Mouse (Mus musculus) ZHBTc4 (cell line): ENCODE measurements around the gene Mrps18a.

ENCODE experiments used
- DNase-seq: peaks from one replicate; pipeline ENCODE4 v3.0.0-alpha.2; 2011; ENCODE audit warnings: low read depth, low spot score

The Mrps18a gene

GRCm38 (mm10) chr17:46110402-46111289, at the start of gene Mrps18a:
TSS of gene Mrps18a (plus strand) at chr17:46110986.
- DNase-seq = peak; percentile 88

- no peak for DNase-seq
Measured at GRCm38 (mm10) chr17:46063283-46063973, 47.4 kb upstream of the Mrps18a start.

GRCm38 (mm10) chr17:46063974-46064312, 46.8 kb upstream of the Mrps18a start:
- no peak for DNase-seq

GRCm38 (mm10) chr17:46070046-46070445, 40.7 kb upstream of the Mrps18a start:
- no peak for DNase-seq

- no peak for DNase-seq
Measured at GRCm38 (mm10) chr17:46071531-46071930, 39.3 kb upstream of the Mrps18a start.

GRCm38 (mm10) chr17:46073730-46074301, 37.0 kb upstream of the Mrps18a start:
- DNase-seq = peak; percentile 95

GRCm38 (mm10) chr17:46074398-46075115, 36.2 kb upstream of the Mrps18a start:
- no peak for DNase-seq

GRCm38 (mm10) chr17:46075116-46075485, 35.7 kb upstream of the Mrps18a start:
- DNase-seq = peak; percentile 64

- DNase-seq = peak; percentile 29
Measured at GRCm38 (mm10) chr17:46075551-46076259, 35.1 kb upstream of the Mrps18a start.

GRCm38 (mm10) chr17:46076260-46076551, 34.6 kb upstream of the Mrps18a start:
- no peak for DNase-seq

GRCm38 (mm10) chr17:46077921-46078534, 32.8 kb upstream of the Mrps18a start:
- no peak for DNase-seq

- peak; percentile 31 for DNase-seq
Measured at GRCm38 (mm10) chr17:46079037-46079436, 31.7 kb upstream of the Mrps18a start.

- peak; percentile 46 for DNase-seq
Measured at GRCm38 (mm10) chr17:46080388-46080787, 30.4 kb upstream of the Mrps18a start.

- no peak for DNase-seq
Measured at GRCm38 (mm10) chr17:46081042-46081441, 29.7 kb upstream of the Mrps18a start.

GRCm38 (mm10) chr17:46081657-46082056, 29.1 kb upstream of the Mrps18a start:
- DNase-seq = no peak

- DNase-seq = no peak
Measured at GRCm38 (mm10) chr17:46083381-46083780, 27.4 kb upstream of the Mrps18a start.

GRCm38 (mm10) chr17:46084091-46084501, 26.7 kb upstream of the Mrps18a start:
- DNase-seq = peak; percentile 50

GRCm38 (mm10) chr17:46086341-46086870, 24.4 kb upstream of the Mrps18a start:
- DNase-seq = peak; percentile 33

GRCm38 (mm10) chr17:46091351-46091750, 19.4 kb upstream of the Mrps18a start:
- DNase-seq = no peak

GRCm38 (mm10) chr17:46091899-46092298, 18.9 kb upstream of the Mrps18a start:
- DNase-seq = no peak

- no peak for DNase-seq
Measured at GRCm38 (mm10) chr17:46098525-46098924, 12.3 kb upstream of the Mrps18a start.
